Mouse (Mus musculus) gastrocnemius, postnatal 14 days (tissue): ENCODE results near the gene Gm8113. TPM values are rescaled to one million over a fixed set of nuclear protein-coding genes. Genes with fewer than 3 reads are reported as not detected.
"Not testable (repeated sequence)": the region's sequence is repeated elsewhere in the genome, so short reads cannot be mapped to it uniquely, and the experiment has no call there.

Source experiments
- DNase-seq: peaks from one replicate; pipeline ENCODE4 v3.0.0; 2021; ENCODE audit warnings: mixed read lengths
- intact Hi-C: fragments of 180-260 bp; cut with DNase I; formaldehyde crosslinking; loops from one replicate; pipeline ENCODE4 v1.15.1; 2025; ENCODE audit warnings: low total_unique reads
- long read RNA-seq, 2 experiments: library from polyadenylated mRNA; stranded (forward); transcript quantifications; one replicate each; pipeline ENCODE4 v2.0.0; 2021
- total RNA-seq, 2 experiments: library from RNA; stranded (reverse); gene quantifications; 2 replicates each; pipeline ENCODE4 v1.2.3; 2021

Gm8113 gene
- total RNA-seq: under 1 TPM; 0.12 to 0.18 TPM
- long read RNA-seq, experiment 1: 0 reads
- long read RNA-seq, experiment 2: 0 reads

DNA sequence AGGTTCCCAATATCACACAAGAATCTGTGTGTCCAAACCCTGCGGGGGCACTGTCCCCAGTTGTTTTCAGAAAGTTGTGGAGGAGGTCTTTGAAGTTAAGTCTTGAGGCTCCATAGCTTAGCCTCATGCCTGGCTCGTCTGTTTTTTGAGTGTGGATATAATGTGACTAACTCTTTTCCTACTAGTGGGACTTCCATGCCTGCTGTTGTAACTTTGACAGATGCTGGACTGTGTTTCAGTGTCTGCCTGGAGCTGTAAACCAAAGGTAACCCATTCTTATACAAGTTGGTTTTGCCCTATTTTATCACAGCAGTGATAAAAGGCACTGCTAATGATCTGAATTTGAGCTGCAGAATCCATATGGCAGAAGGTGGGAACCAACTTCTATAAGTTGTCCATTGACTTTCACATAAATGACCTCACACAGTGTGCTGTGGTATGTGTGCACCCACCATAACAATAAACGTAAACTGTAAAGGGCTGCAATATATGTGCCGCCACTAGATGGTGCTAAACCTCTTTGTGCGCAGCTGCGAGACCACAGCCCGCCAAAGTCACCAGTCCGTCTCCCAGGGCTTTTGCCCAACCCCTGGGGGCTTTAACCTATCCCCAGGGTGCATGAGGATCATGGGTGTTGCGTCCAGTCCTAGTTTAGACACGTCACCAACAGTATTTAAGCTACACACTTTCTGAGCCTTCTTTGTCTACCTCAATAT, at the start of gene Gm8113:
Gene Gm8113, plus strand, starts transcription at position 703 of the 716 bp plus-strand sequence.
- intact Hi-C loops: not testable (repeated sequence)
- DNase-seq: peak; percentile 36

DNA sequence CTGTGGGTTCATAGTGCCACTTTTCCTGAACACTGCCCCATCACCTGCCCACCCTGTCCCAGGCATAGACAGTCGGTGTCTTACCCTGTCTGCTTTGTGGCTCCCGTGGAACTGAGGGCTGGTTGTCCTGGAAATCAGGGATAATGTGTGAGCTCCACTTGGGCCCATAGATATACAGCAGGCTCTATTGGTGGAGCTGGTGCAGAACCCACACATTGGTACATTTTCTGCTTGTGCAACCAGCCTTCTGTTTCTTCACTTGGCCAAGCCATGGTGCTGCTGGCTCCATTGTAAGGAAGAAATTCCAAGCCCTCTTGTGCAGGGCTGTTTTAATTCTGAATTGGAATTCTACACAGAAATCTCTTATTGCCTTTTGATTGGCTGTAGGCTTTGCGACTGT, 49.8 kb upstream of the Gm8113 start, which contains the start of gene Ear1:
Gene Ear1, minus strand, starts transcription at position 101 of the 400 bp plus-strand sequence.
- DNase-seq, intact Hi-C loops: not testable (repeated sequence)

DNA sequence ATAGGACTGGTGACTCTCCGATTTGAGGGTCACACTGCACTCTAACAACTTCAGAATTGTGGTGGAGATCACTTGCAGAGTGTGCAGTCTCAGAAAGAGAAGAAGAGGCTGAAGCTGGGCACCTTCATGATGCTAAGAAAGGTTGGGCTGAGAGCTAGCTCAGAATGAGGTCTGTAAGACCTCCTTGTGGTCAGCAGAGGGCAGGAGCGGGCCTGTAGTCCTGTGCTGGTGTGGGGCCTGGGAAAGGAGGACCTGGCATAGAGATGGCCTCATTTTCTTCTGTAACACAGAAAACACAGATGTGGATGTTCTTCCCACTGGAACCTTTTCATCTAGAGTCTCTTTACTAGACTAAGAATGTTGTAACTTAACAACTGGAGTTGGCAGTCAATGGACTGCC, 47.4 kb upstream of the Gm8113 start:
- intact Hi-C loops, DNase-seq: not testable (repeated sequence)

DNA sequence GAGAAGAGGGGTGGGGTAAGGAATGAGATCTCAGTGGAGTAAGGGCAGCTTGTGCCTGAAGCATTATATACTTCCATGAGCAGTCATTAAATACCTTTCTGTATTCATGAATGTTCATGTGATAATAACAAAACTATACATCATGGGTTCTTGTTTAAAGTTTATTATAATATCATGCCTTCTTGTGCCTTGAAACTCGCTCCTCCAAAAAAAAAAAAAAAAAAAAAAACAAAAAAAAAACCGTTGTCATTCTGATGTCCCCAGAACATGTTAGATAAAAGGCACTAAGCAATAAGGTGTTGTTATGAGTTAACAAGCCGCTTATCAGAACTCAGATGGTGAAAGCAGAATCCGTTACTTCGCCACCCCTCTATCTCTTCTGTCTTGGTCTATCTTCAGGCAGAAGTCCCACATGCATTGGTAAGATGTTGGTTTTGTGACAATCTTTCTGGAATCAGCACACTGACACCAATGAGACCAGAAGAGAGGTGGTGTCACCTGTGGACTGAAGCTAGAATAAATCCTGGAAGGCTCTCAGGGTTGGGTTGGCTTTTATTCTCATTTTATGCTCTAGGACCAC, 45.1 kb upstream of the Gm8113 start:
- DNase-seq, intact Hi-C loops: not testable (repeated sequence)

DNA sequence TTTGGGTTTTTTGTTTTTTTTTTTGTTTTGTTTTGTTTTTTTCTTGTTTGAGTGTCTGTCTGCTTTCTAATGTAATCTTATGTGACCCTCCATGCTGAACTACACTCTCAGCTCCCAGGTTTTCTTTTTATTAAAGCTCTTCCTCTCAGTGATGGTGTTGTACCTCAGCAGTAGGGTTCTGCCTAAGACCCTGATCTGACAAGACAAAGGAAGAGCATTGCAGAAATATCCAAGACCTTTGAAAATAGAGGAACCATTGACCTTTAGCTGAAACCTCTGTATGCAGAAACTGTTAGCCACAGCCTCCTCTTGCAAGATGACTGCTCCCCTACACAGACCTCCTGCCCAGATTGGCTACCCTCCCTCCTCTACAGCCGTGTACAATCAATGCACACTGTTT, 39.0 kb upstream of the Gm8113 start:
- intact Hi-C loops, DNase-seq: not testable (repeated sequence)

DNA sequence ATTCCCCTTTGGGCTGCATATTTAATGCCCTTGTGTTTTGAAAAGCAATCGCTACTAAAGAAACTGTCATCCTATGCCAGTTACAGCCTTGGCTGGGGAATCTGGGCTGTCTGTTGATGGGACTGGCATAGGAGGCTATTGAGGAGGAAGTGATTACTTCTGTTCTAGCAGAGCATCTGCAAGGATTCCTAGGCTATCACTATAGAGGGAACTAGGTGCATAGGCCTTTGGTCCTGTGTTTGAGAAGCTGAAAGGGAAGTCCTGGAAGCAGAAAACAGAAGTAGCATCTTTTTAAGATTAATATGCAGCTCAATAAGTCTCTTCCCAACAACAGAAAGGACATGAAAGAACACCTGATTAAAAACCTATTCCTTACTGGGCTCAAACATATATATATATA, 33.9 kb upstream of the Gm8113 start:
- DNase-seq, intact Hi-C loops: not testable (repeated sequence)

DNA sequence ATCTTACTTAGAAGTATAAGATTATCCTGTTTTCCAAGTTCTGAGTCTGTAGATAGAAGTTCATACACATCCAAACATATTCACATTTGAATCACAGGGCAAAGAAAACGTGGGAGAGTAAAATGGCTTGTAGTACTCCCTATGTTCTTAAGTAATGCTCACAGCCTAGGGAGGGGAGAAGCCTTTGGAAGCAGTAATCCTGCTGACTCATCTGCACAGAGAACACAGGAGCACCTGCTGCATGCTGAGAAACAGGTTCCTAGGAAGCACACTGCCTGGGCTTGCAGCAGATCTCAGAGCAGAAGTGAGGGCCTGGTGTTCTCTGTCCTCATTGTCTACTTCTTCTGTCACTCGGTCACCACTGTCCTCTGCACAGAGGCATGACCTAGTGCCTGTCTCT, 29.8 kb upstream of the Gm8113 start:
- DNase-seq, intact Hi-C loops: not testable (repeated sequence)

DNA sequence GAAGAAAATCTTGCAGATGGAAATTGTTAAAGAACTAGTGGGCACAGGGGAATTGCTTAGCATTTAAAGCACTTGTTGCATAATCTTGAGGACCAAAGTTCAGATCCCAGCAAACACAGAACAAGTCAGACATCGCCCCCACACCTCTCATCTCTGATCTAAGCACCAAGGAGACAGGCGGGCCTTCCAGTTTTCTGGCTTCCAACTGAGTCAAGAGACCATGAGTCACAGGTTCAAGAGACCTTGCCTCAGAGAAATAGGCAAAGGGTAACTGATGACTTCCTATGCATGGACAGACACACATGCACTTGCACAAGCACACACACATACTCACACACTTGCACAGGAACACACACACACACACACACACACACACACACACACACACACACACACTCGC, 26.6 kb upstream of the Gm8113 start:
- intact Hi-C loops, DNase-seq: not testable (repeated sequence)

DNA sequence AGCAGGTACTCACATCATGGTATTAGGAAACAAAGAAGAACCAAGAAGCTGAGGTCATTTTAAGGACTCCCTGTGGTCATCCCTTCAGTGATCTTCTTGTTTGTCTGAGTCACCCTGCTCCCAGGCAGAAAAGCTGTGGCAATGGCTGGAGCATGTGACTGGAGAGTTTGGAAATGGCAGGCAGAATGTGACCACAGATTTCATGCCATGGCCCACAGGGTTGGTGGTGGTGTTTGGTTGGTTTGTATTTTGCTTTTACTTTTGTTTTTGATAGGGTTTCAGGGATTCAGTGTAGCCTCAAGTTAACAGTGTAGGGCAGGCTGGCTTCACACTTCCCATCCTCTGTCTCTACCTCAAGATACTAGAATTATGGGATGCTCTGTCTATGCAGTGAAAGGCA, 7.0 kb upstream of the Gm8113 start:
- intact Hi-C loops, DNase-seq: not testable (repeated sequence)

DNA sequence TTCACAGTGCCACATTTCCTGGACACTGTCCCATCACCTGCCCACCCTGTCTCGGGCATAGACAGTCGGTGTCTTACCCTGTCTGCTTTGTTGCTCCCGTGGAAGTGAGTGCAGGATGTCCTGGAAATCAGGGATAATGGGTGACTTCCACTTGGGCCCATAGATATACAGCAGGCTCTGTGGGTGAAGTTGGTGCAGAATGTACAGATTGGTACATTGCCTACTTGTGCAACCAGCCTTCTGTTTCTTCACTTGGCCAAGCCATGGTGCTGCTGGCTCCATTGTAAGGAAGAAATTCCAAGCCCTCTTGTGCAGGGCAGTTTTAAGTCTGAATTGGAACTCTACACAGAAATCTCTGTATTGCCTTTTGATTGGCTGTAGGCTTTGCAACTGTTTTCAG, 1.7 kb upstream of the Gm8113 start, which contains the start of gene Ear10:
Gene Ear10, minus strand, starts transcription at position 101 of the 400 bp plus-strand sequence.
- intact Hi-C loops, DNase-seq: not testable (repeated sequence)

DNA sequence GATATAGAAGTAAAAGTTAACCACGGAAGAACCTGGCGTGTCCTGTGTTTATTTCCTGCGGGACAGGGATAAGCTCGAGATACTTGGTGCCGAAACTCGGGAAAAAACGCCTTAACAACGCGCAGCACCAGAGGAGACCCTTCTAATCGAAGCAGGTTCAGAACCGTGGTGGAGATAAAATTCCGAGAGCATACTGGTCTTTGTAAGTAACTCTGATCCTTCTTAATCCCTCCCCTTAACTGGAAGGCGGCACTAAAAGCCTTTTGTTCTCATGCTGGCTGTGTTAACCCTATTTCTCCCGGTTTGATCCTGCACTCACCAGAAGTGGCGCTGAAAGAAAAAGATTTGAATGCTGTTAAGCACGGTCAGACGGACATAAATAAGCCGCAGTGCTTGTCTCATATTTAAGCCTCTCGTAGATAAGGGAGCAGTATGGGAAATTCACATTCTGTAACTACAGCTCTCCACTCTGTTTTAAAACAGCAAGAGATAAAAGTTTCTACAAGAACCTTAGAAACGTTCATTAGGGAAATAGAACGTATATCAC, 287 bp downstream of the Gm8113 start:
- intact Hi-C loops, DNase-seq: not testable (repeated sequence)

DNA sequence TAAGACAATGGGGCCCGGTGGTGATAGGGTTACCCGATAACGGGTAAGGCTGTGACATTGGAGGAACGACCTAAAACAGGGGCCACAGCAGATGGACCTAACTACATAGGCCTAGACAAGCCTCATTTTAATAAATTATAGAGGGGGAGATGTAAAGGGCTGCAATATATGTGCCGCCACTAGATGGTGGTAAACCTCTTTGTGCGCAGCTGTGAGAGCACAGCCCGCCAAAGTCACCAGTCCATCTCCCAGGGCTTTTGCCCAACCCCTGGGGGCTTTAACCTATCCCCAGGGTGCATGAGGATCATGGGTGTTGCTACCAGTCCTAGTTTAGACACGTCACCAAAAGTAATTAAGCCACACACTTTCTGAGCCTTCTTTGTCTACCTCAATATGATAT, 7.8 kb downstream of the Gm8113 start:
- intact Hi-C loops: not testable (repeated sequence)
- DNase-seq: peak; percentile 3

DNA sequence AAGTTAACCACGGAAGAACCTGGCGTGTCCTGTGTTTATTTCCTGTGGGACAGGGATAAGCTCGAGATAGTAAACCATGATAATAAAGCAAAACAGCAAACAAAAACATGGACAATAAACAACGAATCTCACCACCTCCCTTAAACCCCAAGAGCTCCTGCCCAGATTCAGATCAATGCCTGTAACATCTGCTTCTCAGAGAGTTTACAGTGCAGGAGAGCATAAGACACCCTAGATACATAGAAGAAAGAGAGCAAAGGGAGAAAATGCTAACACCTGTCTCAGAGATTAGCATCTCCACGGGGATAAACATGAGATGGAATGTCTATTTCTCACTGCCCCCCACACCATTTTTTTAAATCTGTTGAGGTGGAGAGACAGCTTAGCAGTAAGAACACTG, 8.2 kb downstream of the Gm8113 start:
- DNase-seq, intact Hi-C loops: not testable (repeated sequence)

DNA sequence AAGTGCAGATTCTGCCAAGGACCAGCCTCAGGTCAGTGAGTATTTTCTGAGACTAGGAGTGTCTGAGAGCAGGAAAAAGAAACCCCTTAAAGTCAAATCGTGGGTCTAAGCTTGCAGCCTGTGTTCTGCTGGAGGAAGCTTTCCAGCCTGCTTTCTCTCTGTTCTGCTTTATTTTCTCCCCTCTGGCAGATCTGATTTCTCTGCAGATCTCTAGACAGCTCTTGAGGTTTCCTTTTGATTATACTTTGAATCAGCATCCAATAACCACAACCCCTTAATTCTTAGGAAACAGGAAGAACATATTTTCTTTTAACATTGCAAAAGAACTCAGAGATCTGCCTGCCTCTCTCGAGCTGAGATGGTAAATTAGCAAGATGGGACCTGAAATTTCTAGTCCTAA, 28.2 kb downstream of the Gm8113 start:
- intact Hi-C loops, DNase-seq: not testable (repeated sequence)

DNA sequence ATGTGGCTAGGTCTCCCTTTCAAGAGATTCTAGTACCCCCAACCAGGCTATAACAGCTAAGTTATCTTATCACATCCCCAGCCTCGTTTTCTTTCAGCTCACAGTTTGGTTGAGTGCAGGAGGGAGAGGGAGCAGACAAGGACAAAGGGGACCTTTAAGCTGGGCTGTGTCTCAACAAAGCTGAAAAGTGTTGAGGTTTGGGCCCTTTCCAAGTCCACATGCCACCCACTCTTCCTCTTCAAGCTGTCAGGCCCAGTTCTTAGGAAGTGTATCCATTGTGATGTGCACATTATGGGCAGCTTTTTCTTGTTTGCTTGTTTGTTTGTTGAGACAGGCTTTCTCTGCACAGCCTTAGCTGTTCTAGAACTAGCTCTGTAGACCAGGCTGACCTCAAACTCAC, 29.9 kb downstream of the Gm8113 start:
- DNase-seq, intact Hi-C loops: not testable (repeated sequence)

DNA sequence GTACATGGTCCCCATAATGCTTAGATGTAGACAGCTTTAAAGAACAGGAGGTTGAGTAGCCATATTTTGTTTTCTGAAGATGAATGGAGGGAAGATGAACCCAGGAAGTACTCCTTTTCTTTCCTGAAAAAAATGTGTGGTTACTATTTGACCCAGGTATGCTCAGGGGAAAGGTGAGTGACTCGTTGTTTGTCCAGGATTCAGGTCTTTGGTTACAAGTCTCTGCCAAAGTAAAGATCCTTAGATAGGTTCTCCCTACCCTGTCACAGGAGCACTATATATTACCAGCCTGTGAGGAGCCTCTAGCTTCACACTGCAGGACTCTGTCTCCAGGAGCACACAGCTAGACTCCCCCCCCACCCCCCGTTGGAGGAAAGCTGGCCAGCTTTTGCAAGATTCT, 31.6 kb downstream of the Gm8113 start, which contains the start of gene Ang5:
Gene Ang5, plus strand, starts transcription at position 301 of the 400 bp plus-strand sequence.
- DNase-seq, intact Hi-C loops: not testable (repeated sequence)

Other genes starting within 250 kb of the Gm8113 start
- gene Gm8165, start 248.2 kb upstream of the Gm8113 start, total RNA-seq: not detected
- gene Gm7324, start 227.6 kb upstream of the Gm8113 start, total RNA-seq: under 1 TPM; 0.24 to 0.25 TPM
- not detected for gene Gm16506, start 197.9 kb upstream of the Gm8113 start, total RNA-seq
- gene Gm6526, start 177.5 kb upstream of the Gm8113 start, total RNA-seq: not detected
- not detected for gene Gm8180, start 140.6 kb upstream of the Gm8113 start, total RNA-seq
- gene Ear1, start 49.9 kb upstream of the Gm8113 start, total RNA-seq: not detected
- gene Ear10, start 1.8 kb upstream of the Gm8113 start, total RNA-seq: not detected
- not detected for gene Ang5, start 31.7 kb downstream of the Gm8113 start, total RNA-seq
- gene Ang6, start 76.9 kb downstream of the Gm8113 start, total RNA-seq: not detected
- under 1 TPM; 0.72 to 1.00 TPM for gene Ear2, start 177.3 kb downstream of the Gm8113 start, total RNA-seq
- gene Gm3327, start 198.5 kb downstream of the Gm8113 start, total RNA-seq: not detected